Mouse (Mus musculus) intestine, embryonic 15.5 days (tissue): ENCODE measurements around the gene Btbd9. TPM values are rescaled to one million over a fixed set of nuclear protein-coding genes. Genes with fewer than 3 reads are reported as not detected.
"Not testable (repeated sequence)": the region's sequence is repeated elsewhere in the genome, so short reads cannot be mapped to it uniquely, and the experiment has no call there.

ENCODE experiments used
- ATAC-seq: fragments of 200-750 bp; cut with Nextera tagmentation; 2 replicates; pipeline ENCODE4 v1.8.0; 2017; ENCODE audit warnings: moderate TSS enrichment, moderate library complexity
- H3K27ac ChIP-seq: fragments of 300-500 bp; sonication (generic); 2 replicates; pipeline ENCODE4 v1.5.1; 2015; ENCODE audit warnings: mild to moderate bottlenecking, inconsistent platforms
- H3K27me3 ChIP-seq: fragments of 300-500 bp; sonication (generic); replicated peaks from 2 replicates; pipeline ENCODE4 v1.6.1; 2015; ENCODE audit warnings: inconsistent platforms
- H3K36me3 ChIP-seq: fragments of 300-500 bp; sonication (generic); 2 replicates; pipeline ENCODE4 v1.6.1; 2015; ENCODE audit warnings: inconsistent platforms
- H3K4me1 ChIP-seq: fragments of 300-500 bp; sonication (generic); replicated peaks from 2 replicates; pipeline ENCODE4 v1.6.1; 2015; ENCODE audit warnings: inconsistent platforms
- H3K4me2 ChIP-seq: fragments of 300-500 bp; sonication (generic); replicated peaks from 2 replicates; pipeline ENCODE4 v1.6.1; 2015; ENCODE audit warnings: mild to moderate bottlenecking, inconsistent platforms
- H3K4me3 ChIP-seq: fragments of 300-500 bp; sonication (generic); replicated peaks from 2 replicates; pipeline ENCODE4 v1.5.1; 2015; ENCODE audit warnings: inconsistent platforms
- H3K9ac ChIP-seq: fragments of 300-500 bp; sonication (generic); 2 replicates; pipeline ENCODE4 v1.6.1; 2015; ENCODE audit warnings: inconsistent platforms
- H3K9me3 ChIP-seq: fragments of 300-500 bp; sonication (generic); 2 replicates; pipeline ENCODE4 v1.6.1; 2016; ENCODE audit warnings: inconsistent platforms
- WGBS: fragments of 180-500 bp; shearing (Covaris S2); methylation state at CpG from one replicate; pipeline ENCODE4 v1.1.7; 2015; 5-methylcytosine and 5-hydroxymethylcytosine counted together
- polyA plus RNA-seq: library from polyadenylated mRNA; unstranded; fragments of >200 nt; fragmentation: Nextera tagmentation; extraction: Ambion mirVana; gene quantifications from 2 replicates; pipeline ENCODE4 v1.2.1, GENCODE M21; 2015

Gene Btbd9
- polyA plus RNA-seq, 1 experiment from 2014 or later: 52.8 TPM

GRCm38 (mm10) chr17:30516580-30517340 lies 59.5 kb downstream of the Btbd9 start:
- Histone ChIP-seq H3K4me1 (no peaks in the 10 kb centered on the region; the same call in 1 of the 2 replicates), H3K36me3 (no peaks in the 10 kb centered on the region), H3K27me3 (no peaks in the 10 kb centered on the region), H3K27ac (no peak overlapping the region), H3K4me3 (no peak overlapping the region), H3K9ac (no peak overlapping the region), H3K4me2 (no peak overlapping the region), H3K9me3 (no peaks in the 10 kb centered on the region)
- no peak for ATAC-seq
- WGBS: 87% methylated on average over 10 of the region's 10 CpGs

GRCm38 (mm10) chr17:30515401-30515800 lies 60.9 kb downstream of the Btbd9 start:
- Histone ChIP-seq H3K36me3 (no peaks in the 10 kb centered on the region), H3K27ac (no peak overlapping the region), H3K9ac (no peak overlapping the region), H3K9me3 (no peaks in the 10 kb centered on the region), H3K27me3 (no peaks in the 10 kb centered on the region), H3K4me3 (no peak overlapping the region), H3K4me1 (no peaks in the 10 kb centered on the region; the same call in 1 of the 2 replicates), H3K4me2 (no peak overlapping the region)
- 94% methylated on average over 8 of the region's 8 CpGs for WGBS
- no peak for ATAC-seq

- H3K36me3 ChIP-seq: no peaks in the 10 kb centered on the region
- H3K9me3 ChIP-seq: no peaks in the 10 kb centered on the region
- 73% methylated on average over 9 of the region's 9 CpGs for WGBS
- H3K27me3 ChIP-seq: no peaks in the 10 kb centered on the region
- no peak overlapping the region for H3K9ac ChIP-seq
- no peak overlapping the region for H3K4me2 ChIP-seq
- H3K4me1 ChIP-seq: peaks cover 2% of the 10 kb centered on the region; the same call in 1 of the 2 replicates
- ATAC-seq: no peak
- no peak overlapping the region for H3K27ac ChIP-seq
- no peak overlapping the region for H3K4me3 ChIP-seq
Measured at GRCm38 (mm10) chr17:30513034-30513433, 63.3 kb downstream of the Btbd9 start.

- Histone ChIP-seq H3K36me3 (no peaks in the 10 kb centered on the region), H3K9me3 (no peaks in the 10 kb centered on the region), H3K4me1 (peaks cover 2% of the 10 kb centered on the region; the same call in 1 of the 2 replicates), H3K9ac (no peak overlapping the region), H3K27ac (no peak overlapping the region), H3K27me3 (no peaks in the 10 kb centered on the region), H3K4me2 (no peak overlapping the region), H3K4me3 (no peak overlapping the region)
- WGBS: 62% methylated on average over 7 of the region's 7 CpGs
- ATAC-seq: no peak
Measured at GRCm38 (mm10) chr17:30512531-30512930, 63.8 kb downstream of the Btbd9 start.

- Histone ChIP-seq H3K4me3 (no peak overlapping the region), H3K36me3 (no peaks in the 10 kb centered on the region), H3K9ac (no peak overlapping the region), H3K27ac (no peak overlapping the region), H3K27me3 (no peaks in the 10 kb centered on the region), H3K4me2 (no peak overlapping the region), H3K4me1 (peaks cover 4% of the 10 kb centered on the region; the same call in 1 of the 2 replicates), H3K9me3 (no peaks in the 10 kb centered on the region)
- no peak for ATAC-seq
- WGBS: 73% methylated on average over 4 of the region's 4 CpGs
Measured at GRCm38 (mm10) chr17:30512007-30512406, 64.3 kb downstream of the Btbd9 start.

GRCm38 (mm10) chr17:30511399-30511798 lies 64.9 kb downstream of the Btbd9 start:
- no peak overlapping the region for H3K9ac ChIP-seq
- H3K27me3 ChIP-seq: no peaks in the 10 kb centered on the region
- no peaks in the 10 kb centered on the region for H3K9me3 ChIP-seq
- H3K4me1 ChIP-seq: peaks cover 5% of the 10 kb centered on the region; the same call in 1 of the 2 replicates
- H3K4me3 ChIP-seq: no peak overlapping the region
- no peaks in the 10 kb centered on the region for H3K36me3 ChIP-seq
- WGBS: 73% methylated on average over 6 of the region's 6 CpGs
- no peak overlapping the region for H3K27ac ChIP-seq
- no peak overlapping the region for H3K4me2 ChIP-seq
- no peak for ATAC-seq

- 74% methylated on average over 6 of the region's 6 CpGs for WGBS
- no peak overlapping the region for H3K4me3 ChIP-seq
Measured at GRCm38 (mm10) chr17:30510171-30510570, 66.1 kb downstream of the Btbd9 start.

GRCm38 (mm10) chr17:30509646-30510045 lies 66.6 kb downstream of the Btbd9 start:
- Histone ChIP-seq H3K4me2 (no peak overlapping the region), H3K36me3 (no peaks in the 10 kb centered on the region), H3K4me3 (no peak overlapping the region), H3K4me1 (peaks cover 5% of the 10 kb centered on the region; the same call in 1 of the 2 replicates), H3K9me3 (no peaks in the 10 kb centered on the region), H3K9ac (no peak overlapping the region), H3K27ac (no peak overlapping the region), H3K27me3 (no peaks in the 10 kb centered on the region)
- WGBS: 82% methylated on average over 6 of the region's 6 CpGs
- ATAC-seq: no peak

More at GRCm38 (mm10) chr17:30510171-30510570, 66.1 kb downstream of the Btbd9 start:
- Histone ChIP-seq H3K4me2 (no peak overlapping the region), H3K9me3 (no peaks in the 10 kb centered on the region), H3K9ac (no peak overlapping the region), H3K4me1 (peaks cover 5% of the 10 kb centered on the region; the same call in 1 of the 2 replicates), H3K36me3 (no peaks in the 10 kb centered on the region), H3K27ac (no peak overlapping the region), H3K27me3 (no peaks in the 10 kb centered on the region)
- ATAC-seq: no peak

GRCm38 (mm10) chr17:30507636-30508576 lies 68.4 kb downstream of the Btbd9 start:
- Histone ChIP-seq H3K4me3 (no peak overlapping the region), H3K4me2 (no peak overlapping the region), H3K9me3 (no peaks in the 10 kb centered on the region), H3K36me3 (no peaks in the 10 kb centered on the region), H3K4me1 (peaks cover 5% of the 10 kb centered on the region; the same call in 1 of the 2 replicates), H3K27ac (no peak overlapping the region), H3K9ac (no peak overlapping the region), H3K27me3 (no peaks in the 10 kb centered on the region)
- ATAC-seq: no peak
- WGBS: 64% methylated on average over 9 of the region's 9 CpGs

GRCm38 (mm10) chr17:30506916-30507315 lies 69.4 kb downstream of the Btbd9 start:
- Histone ChIP-seq H3K4me2 (no peak overlapping the region), H3K4me3 (no peak overlapping the region), H3K36me3 (no peaks in the 10 kb centered on the region), H3K4me1 (peaks cover 5% of the 10 kb centered on the region; the same call in 1 of the 2 replicates), H3K27ac (no peak overlapping the region), H3K9ac (no peak overlapping the region), H3K27me3 (no peaks in the 10 kb centered on the region), H3K9me3 (no peaks in the 10 kb centered on the region)
- no peak for ATAC-seq
- 67% methylated on average over 5 of the region's 5 CpGs for WGBS

GRCm38 (mm10) chr17:30499541-30499940 lies 76.7 kb downstream of the Btbd9 start:
- not testable (repeated sequence) for H3K4me2 ChIP-seq, H3K4me1 ChIP-seq, H3K27ac ChIP-seq, H3K27me3 ChIP-seq, ATAC-seq, H3K36me3 ChIP-seq, H3K4me3 ChIP-seq, H3K9me3 ChIP-seq, H3K9ac ChIP-seq
- 97% methylated on average over 11 of the region's 11 CpGs for WGBS

GRCm38 (mm10) chr17:30498779-30499178 lies 77.5 kb downstream of the Btbd9 start:
- H3K9ac ChIP-seq: no peak overlapping the region
- no peaks in the 10 kb centered on the region for H3K36me3 ChIP-seq
- peak; percentile 20; the same call in 1 of the 2 replicates for ATAC-seq
- H3K27ac ChIP-seq: no peak overlapping the region
- no peaks in the 10 kb centered on the region for H3K9me3 ChIP-seq
- H3K4me2 ChIP-seq: no peak overlapping the region
- 0 out of 2 replicates have a peak, but pooled peaks cover 2% of the 10 kb centered on the region for H3K4me1 ChIP-seq
- WGBS: 73% methylated on average over 5 of the region's 5 CpGs
- H3K27me3 ChIP-seq: no peaks in the 10 kb centered on the region
- H3K4me3 ChIP-seq: no peak overlapping the region
